Mouse (Mus musculus) neural tube, embryonic 12.5 days (tissue): ENCODE results near the gene Gpr132. TPM values are rescaled to one million over a fixed set of nuclear protein-coding genes. Genes with fewer than 3 reads are reported as not detected.
"Not testable (repeated sequence)": the region's sequence is repeated elsewhere in the genome, so short reads cannot be mapped to it uniquely, and the experiment has no call there.

Experiments used
- ATAC-seq: fragments of 200-750 bp; cut with Nextera tagmentation; 2 replicates; pipeline ENCODE4 v1.8.0; 2017; ENCODE audit warnings: low read depth, mild to moderate bottlenecking, moderate TSS enrichment, moderate library complexity; ENCODE audit not compliant: low FRiP score
- H3K27ac ChIP-seq: fragments of 300-500 bp; sonication (generic); 2 replicates; pipeline ENCODE4 v1.5.1; 2016
- H3K27me3 ChIP-seq: fragments of 300-500 bp; sonication (generic); replicated peaks from 2 replicates; pipeline ENCODE4 v1.6.1; 2016; ENCODE audit warnings: mild to moderate bottlenecking
- H3K36me3 ChIP-seq: fragments of 300-500 bp; sonication (generic); 2 replicates; pipeline ENCODE4 v1.6.1; 2016; ENCODE audit warnings: mild to moderate bottlenecking
- H3K4me1 ChIP-seq: fragments of 300-500 bp; sonication (generic); 2 replicates; pipeline ENCODE4 v1.6.1; 2016
- H3K4me2 ChIP-seq: fragments of 300-500 bp; sonication (generic); replicated peaks from 2 replicates; pipeline ENCODE4 v1.6.1; 2016; ENCODE audit warnings: mild to moderate bottlenecking
- H3K4me3 ChIP-seq: fragments of 300-500 bp; sonication (generic); 2 replicates; pipeline ENCODE4 v1.5.1; 2016
- H3K9ac ChIP-seq: fragments of 300-500 bp; sonication (generic); 2 replicates; pipeline ENCODE4 v1.6.1; 2016; ENCODE audit warnings: mild to moderate bottlenecking
- H3K9me3 ChIP-seq: fragments of 300-500 bp; sonication (generic); 2 replicates; pipeline ENCODE4 v1.6.1; 2016; ENCODE audit warnings: mild to moderate bottlenecking
- WGBS: fragments of 180-500 bp; shearing (Covaris S2); methylation state at CpG from one replicate; pipeline ENCODE4 v1.1.7; 2016; 5-methylcytosine and 5-hydroxymethylcytosine counted together
- polyA plus RNA-seq: library from polyadenylated mRNA; unstranded; fragments of >200 nt; fragmentation: Nextera tagmentation; extraction: Ambion mirVana; gene quantifications from 2 replicates; pipeline ENCODE4 v1.2.1, GENCODE M21; 2016

Gpr132 gene
- polyA plus RNA-seq, 1 experiment from 2014 or later: not detected

DNA sequence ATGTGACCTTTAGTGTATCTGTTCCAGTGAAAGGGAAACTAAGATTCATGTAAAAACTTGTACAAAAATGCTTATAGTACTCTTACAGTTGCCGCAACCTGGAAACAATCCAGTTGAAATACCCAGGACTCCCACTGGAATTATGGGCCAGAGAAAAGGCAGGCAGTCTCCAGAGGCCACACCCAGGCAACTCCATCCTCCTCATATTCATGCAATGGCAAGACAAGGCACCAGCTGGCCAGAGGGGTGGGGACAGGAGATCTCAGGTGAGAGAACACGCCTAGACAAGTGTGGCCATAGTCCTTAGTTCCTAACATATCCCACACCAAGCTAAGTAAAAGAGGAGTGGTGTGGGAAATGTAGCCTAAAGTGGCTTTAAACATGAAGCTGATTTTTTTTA is 45.4 kb downstream of the Gpr132 start:
- no peak overlapping the region for H3K27ac ChIP-seq
- H3K4me3 ChIP-seq: no peak overlapping the region
- no peaks in the 10 kb centered on the region for H3K9me3 ChIP-seq
- no peak overlapping the region for H3K4me2 ChIP-seq
- ATAC-seq: no peak
- 80% methylated on average over 2 of the region's 2 CpGs for WGBS
- H3K36me3 ChIP-seq: peaks cover 78% of the 10 kb centered on the region
- peaks cover 33% of the 10 kb centered on the region for H3K4me1 ChIP-seq
- no peaks in the 10 kb centered on the region for H3K27me3 ChIP-seq
- H3K9ac ChIP-seq: no peak overlapping the region

DNA sequence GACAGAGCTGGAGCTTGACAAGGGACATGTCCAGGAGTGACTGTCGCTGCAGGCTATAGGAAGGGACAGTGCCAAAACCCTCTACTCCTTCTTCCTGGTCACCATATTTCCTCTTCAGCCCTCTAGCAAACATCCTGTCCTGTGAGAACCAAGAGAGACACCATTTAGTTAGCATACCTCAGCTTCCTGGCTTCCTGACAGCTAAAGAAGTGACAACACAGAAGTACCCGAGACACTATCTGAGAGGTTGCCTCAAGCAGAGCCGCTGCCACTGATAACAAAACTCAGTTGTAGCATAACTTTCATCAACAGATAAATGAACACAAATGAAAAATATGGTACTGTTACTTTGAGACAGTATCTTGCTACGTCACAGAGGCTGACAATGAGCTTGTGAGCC is 46.1 kb downstream of the Gpr132 start:
- Histone ChIP-seq H3K9me3 (no peaks in the 10 kb centered on the region), H3K27me3 (no peaks in the 10 kb centered on the region), H3K4me2 (no peak overlapping the region), H3K4me1 (peaks cover 26% of the 10 kb centered on the region), H3K36me3 (peaks cover 77% of the 10 kb centered on the region), H3K9ac (no peak overlapping the region), H3K27ac (no peak overlapping the region), H3K4me3 (no peak overlapping the region)
- no peak for ATAC-seq
- WGBS: 92% methylated on average over 4 of the region's 4 CpGs

DNA sequence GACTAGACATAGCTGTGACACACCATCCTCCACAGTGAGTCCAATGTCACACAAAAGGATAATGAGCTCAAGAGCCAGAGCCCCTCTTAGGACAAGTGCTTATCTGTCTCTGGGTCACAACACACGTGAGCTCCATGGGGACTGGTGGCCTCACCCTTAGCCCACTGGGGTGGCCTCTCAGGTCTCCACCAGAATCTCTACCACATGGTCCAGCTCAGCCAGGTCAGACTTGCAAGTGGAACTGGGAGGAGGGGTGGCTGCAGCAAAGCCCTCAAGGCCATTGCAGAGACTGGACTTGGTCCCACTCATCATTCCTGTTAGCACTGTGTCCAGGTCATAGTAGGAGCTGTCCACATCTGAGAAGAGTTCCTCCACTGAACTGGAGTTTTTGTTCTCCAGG is 46.8 kb downstream of the Gpr132 start:
- WGBS: 78% methylated on average over 1 of the region's 1 CpGs
- Histone ChIP-seq H3K36me3 (peaks cover 75% of the 10 kb centered on the region), H3K4me2 (no peak overlapping the region), H3K9ac (no peak overlapping the region), H3K9me3 (no peaks in the 10 kb centered on the region), H3K27me3 (no peaks in the 10 kb centered on the region), H3K4me3 (no peak overlapping the region), H3K27ac (no peak overlapping the region), H3K4me1 (peaks cover 18% of the 10 kb centered on the region)
- no peak for ATAC-seq

DNA sequence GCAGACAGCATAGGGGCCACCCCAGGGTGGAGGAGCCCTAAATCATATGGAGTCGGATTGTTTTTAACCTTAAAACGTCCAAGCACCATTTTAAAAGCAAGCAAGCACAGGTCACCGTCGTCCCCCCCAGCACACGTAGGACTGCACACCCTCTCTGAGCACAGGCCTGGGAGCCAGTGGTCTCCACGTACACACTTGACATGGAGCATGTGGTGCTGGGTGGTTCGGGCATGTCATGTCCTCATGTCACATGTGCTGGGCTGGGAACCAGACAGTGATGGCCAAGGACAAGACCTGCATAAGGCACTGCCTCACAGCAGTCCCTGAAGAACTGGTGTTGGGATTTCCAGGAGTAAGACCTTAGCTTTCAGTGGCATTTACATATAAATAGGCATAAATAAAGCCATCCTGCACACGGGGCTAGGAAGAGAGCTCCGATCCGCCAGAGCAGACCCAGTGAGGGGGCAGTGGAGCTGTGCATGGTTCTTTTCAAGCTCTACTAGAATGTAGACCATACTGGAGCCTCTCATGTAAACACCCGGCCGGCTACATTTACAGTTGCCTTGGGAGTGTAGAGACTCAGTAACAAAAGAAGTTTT is 47.5 kb downstream of the Gpr132 start:
- peaks cover 73% of the 10 kb centered on the region for H3K36me3 ChIP-seq
- H3K4me1 ChIP-seq: peaks cover 15% of the 10 kb centered on the region
- H3K9ac ChIP-seq: no peak overlapping the region
- no peak overlapping the region for H3K27ac ChIP-seq
- H3K9me3 ChIP-seq: no peaks in the 10 kb centered on the region
- no peak overlapping the region for H3K4me3 ChIP-seq
- no peak overlapping the region for H3K4me2 ChIP-seq
- ATAC-seq: no peak
- 76% methylated on average over 12 of the region's 12 CpGs for WGBS
- H3K27me3 ChIP-seq: no peaks in the 10 kb centered on the region

DNA sequence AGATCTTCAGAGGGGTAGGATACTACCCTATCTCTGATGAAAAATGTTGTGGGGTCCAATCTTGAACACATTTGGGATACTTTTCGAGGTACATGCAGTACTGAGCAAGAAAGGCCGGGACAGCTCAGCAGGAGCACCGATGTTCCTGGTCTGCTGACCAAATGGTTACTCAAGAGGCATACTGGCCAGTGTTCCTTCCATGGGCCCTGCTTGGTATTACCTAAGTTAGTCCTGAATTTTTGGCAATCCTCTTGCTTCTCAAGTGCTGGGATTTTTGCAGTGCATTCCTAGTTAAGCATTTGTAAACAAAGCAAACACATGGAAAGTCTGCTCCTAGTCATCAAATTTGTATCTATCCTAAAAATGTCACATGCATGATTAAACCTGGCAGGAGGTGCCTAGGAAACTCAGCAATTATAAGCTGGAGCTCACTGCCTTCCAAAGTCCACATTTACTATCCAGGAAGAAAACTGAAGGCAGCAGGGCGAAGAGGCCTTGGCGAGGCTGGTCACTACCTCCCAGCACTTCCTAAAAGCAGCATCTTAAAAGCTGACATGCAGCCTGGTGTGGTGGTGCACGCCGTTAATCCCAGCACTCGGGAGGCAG is 48.9 kb downstream of the Gpr132 start:
- no peak overlapping the region for H3K27ac ChIP-seq
- H3K27me3 ChIP-seq: no peaks in the 10 kb centered on the region
- peaks cover 9% of the 10 kb centered on the region for H3K4me1 ChIP-seq
- H3K36me3 ChIP-seq: peaks cover 72% of the 10 kb centered on the region
- H3K4me3 ChIP-seq: no peak overlapping the region
- no peak for ATAC-seq
- H3K9ac ChIP-seq: no peak overlapping the region
- no peaks in the 10 kb centered on the region for H3K9me3 ChIP-seq
- WGBS: 93% methylated on average over 8 of the region's 8 CpGs
- H3K4me2 ChIP-seq: no peak overlapping the region

DNA sequence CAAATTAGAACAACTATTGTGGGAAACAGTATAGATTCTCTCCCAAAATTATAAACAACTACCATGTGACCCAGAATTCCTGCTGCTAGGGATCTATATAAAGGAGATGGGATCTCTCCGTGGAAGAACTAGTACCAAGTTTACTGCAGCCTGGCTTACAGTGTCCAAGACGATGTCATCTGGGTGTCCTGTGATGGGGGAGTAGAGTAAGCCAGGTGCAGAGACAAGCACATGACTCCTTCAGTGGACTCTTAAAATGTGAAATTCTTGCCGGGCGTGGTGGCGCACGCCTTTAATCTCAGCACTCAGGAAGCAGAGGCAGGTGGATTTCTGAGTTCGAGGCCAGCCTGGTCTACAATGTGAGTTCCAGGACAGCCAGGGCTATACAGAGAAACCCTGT is 51.2 kb downstream of the Gpr132 start:
- H3K27me3 ChIP-seq, H3K27ac ChIP-seq, ATAC-seq, H3K4me3 ChIP-seq, H3K4me2 ChIP-seq, H3K9me3 ChIP-seq, H3K4me1 ChIP-seq, H3K9ac ChIP-seq: not testable (repeated sequence)
- whole genome bisulfite sequencing: 88% methylated on average over 7 of the region's 7 CpGs
- H3K36me3 ChIP-seq: peaks cover 77% of the 10 kb centered on the region

DNA sequence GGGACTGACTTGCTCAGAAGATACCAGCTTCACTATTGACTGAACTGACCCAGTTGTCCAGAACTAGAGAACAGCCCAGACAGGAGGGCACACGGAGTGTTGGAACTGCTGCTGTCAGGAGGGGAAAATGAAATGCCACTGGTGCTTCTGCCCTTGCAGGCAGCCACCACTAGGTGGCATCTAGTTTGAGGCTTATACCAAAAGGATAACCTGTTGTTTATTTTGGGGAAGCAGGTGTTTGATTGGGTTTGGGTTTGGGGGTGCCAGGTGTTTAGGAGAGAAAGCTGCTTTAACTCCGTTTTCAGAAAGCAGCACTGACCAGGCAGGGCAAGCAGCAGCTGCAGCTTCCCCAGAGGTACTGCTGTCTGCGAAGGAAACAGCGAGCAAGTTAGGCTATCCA is 51.7 kb downstream of the Gpr132 start:
- H3K9me3 ChIP-seq: no peaks in the 10 kb centered on the region
- no peak for ATAC-seq
- 57% methylated on average over 4 of the region's 4 CpGs for WGBS
- no peaks in the 10 kb centered on the region for H3K4me1 ChIP-seq
- H3K4me2 ChIP-seq: no peak overlapping the region
- no peak overlapping the region for H3K4me3 ChIP-seq
- no peak overlapping the region for H3K9ac ChIP-seq
- H3K27me3 ChIP-seq: no peaks in the 10 kb centered on the region
- H3K27ac ChIP-seq: no peak overlapping the region
- H3K36me3 ChIP-seq: peaks cover 71% of the 10 kb centered on the region

DNA sequence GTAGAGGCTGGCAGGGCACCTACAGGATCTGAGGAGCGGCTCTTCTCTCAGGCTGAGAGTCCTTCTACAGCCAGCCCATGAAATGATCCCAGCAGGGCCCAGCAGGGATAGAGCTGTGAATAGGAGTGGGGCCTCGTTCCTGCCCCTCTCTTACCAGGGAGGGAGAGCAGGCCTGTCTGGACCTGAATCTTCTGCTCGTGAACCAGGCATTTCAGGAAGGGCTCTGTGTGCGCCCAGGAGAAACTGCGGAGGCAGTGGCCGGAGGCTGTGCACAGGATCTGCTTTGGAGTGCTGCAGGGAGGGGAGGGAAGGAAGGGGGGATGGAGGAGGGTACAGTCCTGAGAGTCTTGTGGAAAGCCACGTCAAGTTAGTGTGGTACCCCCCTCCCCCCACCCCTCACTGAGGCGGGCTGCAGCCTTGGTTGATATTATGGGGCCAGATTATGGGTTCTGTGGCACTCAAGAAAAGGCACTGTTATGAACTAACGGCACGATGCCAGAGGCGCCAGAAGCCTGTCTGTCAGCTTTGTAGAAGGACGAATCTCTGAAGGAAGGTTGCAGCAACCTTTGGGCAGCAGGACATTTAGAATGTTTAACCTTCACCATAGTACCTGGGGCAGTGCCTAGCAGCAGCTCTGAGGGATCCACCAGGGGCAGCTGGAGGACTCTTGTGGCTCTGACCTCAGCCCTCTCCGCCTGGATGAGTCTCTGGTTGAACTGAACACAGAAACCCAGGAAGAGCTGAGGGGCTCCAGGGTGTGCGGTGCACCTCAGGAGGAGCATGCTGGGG is 53.2 kb downstream of the Gpr132 start:
- Histone ChIP-seq H3K36me3 (peaks cover 59% of the 10 kb centered on the region), H3K4me3 (no peak overlapping the region), H3K9me3 (no peaks in the 10 kb centered on the region), H3K4me1 (peaks cover 3% of the 10 kb centered on the region), H3K27me3 (no peaks in the 10 kb centered on the region), H3K4me2 (no peak overlapping the region), H3K9ac (no peak overlapping the region), H3K27ac (no peak overlapping the region)
- WGBS: 78% methylated on average over 14 of the region's 14 CpGs
- no peak for ATAC-seq

DNA sequence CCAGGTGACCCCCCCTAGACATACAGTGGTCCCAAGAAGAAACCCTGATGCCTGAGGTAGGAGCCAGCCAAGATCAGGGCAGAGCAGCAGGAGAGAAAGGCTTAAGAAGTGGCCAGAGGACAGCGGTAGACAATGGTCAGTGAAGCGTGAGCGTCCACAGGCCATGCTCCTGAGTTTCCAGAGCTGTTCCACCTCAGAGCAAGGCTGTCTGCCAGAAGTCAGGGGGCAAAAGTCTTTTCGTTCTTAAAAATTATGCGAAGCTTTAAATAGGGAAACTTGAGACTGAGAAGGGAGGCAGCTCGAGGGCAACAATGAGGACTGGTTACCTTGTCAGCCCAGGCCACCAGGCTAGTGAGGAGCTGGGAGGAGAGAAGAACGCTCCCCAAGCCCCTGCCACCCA is 54.7 kb downstream of the Gpr132 start:
- H3K27me3 ChIP-seq: no peaks in the 10 kb centered on the region
- 94% methylated on average over 7 of the region's 7 CpGs for WGBS
- H3K27ac ChIP-seq: no peak overlapping the region
- no peak overlapping the region for H3K4me2 ChIP-seq
- H3K4me3 ChIP-seq: no peak overlapping the region
- ATAC-seq: no peak
- H3K9ac ChIP-seq: no peak overlapping the region
- no peaks in the 10 kb centered on the region for H3K9me3 ChIP-seq
- H3K36me3 ChIP-seq: peaks cover 44% of the 10 kb centered on the region
- peaks cover 14% of the 10 kb centered on the region for H3K4me1 ChIP-seq

DNA sequence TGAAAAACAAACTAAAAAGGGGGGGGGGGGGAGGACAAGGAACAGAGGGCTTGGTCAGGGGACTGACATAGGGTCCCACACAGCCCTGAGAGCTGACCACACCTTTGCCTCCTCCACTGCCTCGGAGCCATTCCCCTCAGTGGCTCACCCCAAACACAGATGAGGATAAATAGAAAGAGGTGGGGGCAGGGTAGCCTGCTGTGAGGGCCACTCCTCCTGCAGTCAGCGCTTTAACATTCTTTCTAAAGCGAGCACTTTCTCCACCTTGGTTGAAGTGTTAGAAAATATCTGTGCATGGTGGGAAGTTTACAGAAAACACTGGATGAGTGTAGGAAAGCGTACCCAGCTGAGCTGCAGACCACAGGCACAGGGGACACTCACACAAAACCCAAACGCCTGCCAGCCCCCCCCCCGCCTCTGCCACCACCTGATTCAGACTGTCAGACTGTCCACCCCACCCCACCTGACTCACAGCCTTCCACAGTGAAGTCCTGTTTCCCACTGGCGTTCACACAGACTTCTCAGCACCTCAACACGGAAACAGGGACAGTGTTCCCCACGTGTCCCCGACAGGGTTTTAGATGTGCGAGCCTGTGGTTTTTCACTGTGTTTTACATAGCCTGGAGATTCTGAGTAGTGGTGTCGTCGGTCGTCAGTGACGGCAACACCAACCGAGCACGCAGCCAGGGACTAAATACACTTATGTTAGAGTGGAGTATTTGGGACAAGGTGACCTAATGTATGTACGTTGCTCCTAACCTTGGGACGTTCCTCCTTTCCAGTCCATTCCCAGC is 57.7 kb downstream of the Gpr132 start:
- Histone ChIP-seq H3K9me3 (no peaks in the 10 kb centered on the region), H3K4me1 (peaks cover 18% of the 10 kb centered on the region), H3K27me3 (peaks cover 2% of the 10 kb centered on the region; the same call in 1 of the 2 replicates), H3K27ac (no peak overlapping the region), H3K9ac (0 out of 2 replicates have a peak overlapping the region, but pooled peaks have one; percentile 60), H3K4me2 (peak overlapping the region; percentile 92), H3K36me3 (peaks cover 25% of the 10 kb centered on the region), H3K4me3 (peak overlapping the region; percentile 62; the same call in 1 of the 2 replicates)
- WGBS: 66% methylated on average over 19 of the region's 19 CpGs
- no peak for ATAC-seq

DNA sequence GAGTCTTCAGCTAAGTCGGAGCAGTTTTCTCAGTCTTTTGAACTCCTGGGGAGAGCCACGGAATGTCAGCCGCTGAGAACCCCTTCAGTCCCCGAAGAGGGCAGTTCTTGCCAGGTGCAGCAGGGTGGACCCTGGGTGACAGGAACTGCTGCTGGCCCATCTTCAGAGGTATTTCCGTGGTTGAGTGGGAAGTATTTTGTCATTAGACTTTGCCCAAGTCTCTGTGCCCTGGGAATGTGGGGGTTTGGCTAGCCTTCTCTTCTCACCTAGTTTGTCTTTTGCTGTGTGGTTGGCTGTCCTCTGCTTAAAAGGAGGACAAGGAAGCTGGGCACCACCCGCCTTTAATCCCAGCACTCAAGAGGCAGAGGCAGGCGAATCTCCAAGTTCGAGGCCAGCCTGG is 58.4 kb downstream of the Gpr132 start:
- Histone ChIP-seq H3K9me3 (no peaks in the 10 kb centered on the region), H3K36me3 (peaks cover 20% of the 10 kb centered on the region), H3K27me3 (peaks cover 6% of the 10 kb centered on the region; the same call in 1 of the 2 replicates), H3K4me1 (peaks cover 18% of the 10 kb centered on the region), H3K4me3 (peak overlapping the region; percentile 62), H3K27ac (no peak overlapping the region), H3K4me2 (peak overlapping the region; percentile 92), H3K9ac (peak overlapping the region; percentile 60)
- 21% methylated on average over 8 of the region's 8 CpGs for WGBS
- no peak for ATAC-seq
